Mouse (Mus musculus) hindbrain, embryonic 10.5 days (tissue): ENCODE data around the gene Pabpn1l. TPM values are rescaled to one million over a fixed set of nuclear protein-coding genes. Genes with fewer than 3 reads are reported as not detected.
"Not testable (repeated sequence)": the region's sequence is repeated elsewhere in the genome, so short reads cannot be mapped to it uniquely, and the experiment has no call there.

Source experiments
- DNase-seq: peaks from one replicate; pipeline ENCODE4 v3.0.0-alpha.2; 2017; ENCODE audit warnings: low spot score
- H3K27ac ChIP-seq: fragments of 300-500 bp; sonication (generic); 2 replicates; pipeline ENCODE4 v1.5.1; 2016; ENCODE audit warnings: mild to moderate bottlenecking, moderate library complexity
- H3K27me3 ChIP-seq: fragments of 300-500 bp; sonication (generic); 2 replicates; pipeline ENCODE4 v1.6.1; 2016; ENCODE audit warnings: mild to moderate bottlenecking; ENCODE audit not compliant: poor library complexity, insufficient read depth, severe bottlenecking
- H3K36me3 ChIP-seq: fragments of 300-500 bp; sonication (generic); 2 replicates; pipeline ENCODE4 v1.6.1; 2016; ENCODE audit warnings: mild to moderate bottlenecking, moderate library complexity
- H3K4me1 ChIP-seq: fragments of 300-500 bp; sonication (generic); replicated peaks from 2 replicates; pipeline ENCODE4 v1.6.1; 2016; ENCODE audit warnings: mild to moderate bottlenecking
- H3K4me3 ChIP-seq: fragments of 300-500 bp; sonication (generic); 2 replicates; pipeline ENCODE4 v1.5.1; 2016; ENCODE audit warnings: mild to moderate bottlenecking, moderate library complexity
- H3K9me3 ChIP-seq: fragments of 300-500 bp; sonication (generic); 2 replicates; pipeline ENCODE4 v1.6.1; 2016; ENCODE audit warnings: mild to moderate bottlenecking, moderate library complexity
- WGBS: fragments of 180-500 bp; shearing (Covaris S2); methylation state at CpG from one replicate; pipeline ENCODE4 v1.1.7; 2016; 5-methylcytosine and 5-hydroxymethylcytosine counted together
- polyA plus RNA-seq: library from polyadenylated mRNA; unstranded; fragments of >200 nt; fragmentation: Nextera tagmentation; extraction: Ambion mirVana; gene quantifications from 2 replicates; pipeline ENCODE4 v1.2.1, GENCODE M21; 2016

The Pabpn1l gene
- polyA plus RNA-seq, 1 experiment from 2014 or later: not detected

- Histone ChIP-seq H3K4me1 (peaks cover 54% of the 10 kb centered on the region), H3K27me3 (peaks cover 8% of the 10 kb centered on the region; the same call in 1 of the 2 replicates), H3K27ac (no peak overlapping the region; the same call in 1 of the 2 replicates), H3K36me3 (no peaks in the 10 kb centered on the region), H3K9me3 (no peaks in the 10 kb centered on the region), H3K4me3 (no peak overlapping the region)
- 80% methylated on average over 9 of the region's 9 CpGs for WGBS
- no peak for DNase-seq
Measured at GRCm38 (mm10) chr8:122642071-122642470, 19.5 kb upstream of the Pabpn1l start.

- peaks cover 8% of the 10 kb centered on the region; the same call in 1 of the 2 replicates for H3K27me3 ChIP-seq
- H3K27ac ChIP-seq: no peak overlapping the region
- H3K4me3 ChIP-seq: no peak overlapping the region
- H3K36me3 ChIP-seq: 0 out of 2 replicates have a peak, but pooled peaks cover 4% of the 10 kb centered on the region
- no peak for DNase-seq
- WGBS: 83% methylated on average over 15 of the region's 15 CpGs
- H3K4me1 ChIP-seq: peaks cover 60% of the 10 kb centered on the region
- no peaks in the 10 kb centered on the region for H3K9me3 ChIP-seq
Measured at GRCm38 (mm10) chr8:122641406-122641805, 18.9 kb upstream of the Pabpn1l start.

- Histone ChIP-seq H3K4me1 (peaks cover 63% of the 10 kb centered on the region), H3K4me3 (no peak overlapping the region), H3K27ac (peak overlapping the region; percentile 30; the same call in 1 of the 2 replicates), H3K27me3 (peaks cover 8% of the 10 kb centered on the region; the same call in 1 of the 2 replicates), H3K36me3 (0 out of 2 replicates have a peak, but pooled peaks cover 6% of the 10 kb centered on the region), H3K9me3 (no peaks in the 10 kb centered on the region)
- WGBS: 87% methylated on average over 4 of the region's 4 CpGs
- no peak for DNase-seq
Measured at GRCm38 (mm10) chr8:122640825-122641224, 18.3 kb upstream of the Pabpn1l start.

GRCm38 (mm10) chr8:122639521-122640248 is 17.1 kb upstream of the Pabpn1l start:
- WGBS: 39% methylated on average over 16 of the region's 16 CpGs
- no peaks in the 10 kb centered on the region for H3K9me3 ChIP-seq
- peaks cover 8% of the 10 kb centered on the region; the same call in 1 of the 2 replicates for H3K27me3 ChIP-seq
- DNase-seq: peak; percentile 62
- H3K27ac ChIP-seq: peak overlapping the region; percentile 76
- peaks cover 62% of the 10 kb centered on the region for H3K4me1 ChIP-seq
- H3K4me3 ChIP-seq: no peak overlapping the region
- H3K36me3 ChIP-seq: peaks cover 17% of the 10 kb centered on the region; the same call in 1 of the 2 replicates

- Histone ChIP-seq H3K4me1 (peaks cover 55% of the 10 kb centered on the region), H3K36me3 (peaks cover 27% of the 10 kb centered on the region; the same call in 1 of the 2 replicates), H3K27ac (peak overlapping the region; percentile 76), H3K27me3 (peaks cover 8% of the 10 kb centered on the region; the same call in 1 of the 2 replicates), H3K4me3 (no peak overlapping the region), H3K9me3 (no peaks in the 10 kb centered on the region)
- no peak for DNase-seq
- 75% methylated on average over 16 of the region's 16 CpGs for WGBS
Measured at GRCm38 (mm10) chr8:122638601-122639000, 16.1 kb upstream of the Pabpn1l start.

- no peaks in the 10 kb centered on the region for H3K9me3 ChIP-seq
- 88% methylated on average over 9 of the region's 9 CpGs for WGBS
- DNase-seq: no peak
- H3K36me3 ChIP-seq: peaks cover 35% of the 10 kb centered on the region; the same call in 1 of the 2 replicates
- no peaks in the 10 kb centered on the region for H3K27me3 ChIP-seq
- no peak overlapping the region for H3K27ac ChIP-seq
- peaks cover 50% of the 10 kb centered on the region for H3K4me1 ChIP-seq
- H3K4me3 ChIP-seq: no peak overlapping the region
Measured at GRCm38 (mm10) chr8:122637230-122637629, 14.7 kb upstream of the Pabpn1l start.

- Histone ChIP-seq H3K4me3 (no peak overlapping the region), H3K27ac (no peak overlapping the region), H3K9me3 (no peaks in the 10 kb centered on the region), H3K36me3 (peaks cover 35% of the 10 kb centered on the region; the same call in 1 of the 2 replicates), H3K27me3 (no peaks in the 10 kb centered on the region), H3K4me1 (peaks cover 49% of the 10 kb centered on the region)
- DNase-seq: no peak
- WGBS: 75% methylated on average over 9 of the region's 9 CpGs
Measured at GRCm38 (mm10) chr8:122636803-122637175, 14.2 kb upstream of the Pabpn1l start.

GRCm38 (mm10) chr8:122635878-122636802 is 13.6 kb upstream of the Pabpn1l start:
- H3K4me3 ChIP-seq: no peak overlapping the region
- H3K27ac ChIP-seq: no peak overlapping the region
- no peaks in the 10 kb centered on the region for H3K27me3 ChIP-seq
- no peaks in the 10 kb centered on the region for H3K9me3 ChIP-seq
- 76% methylated on average over 14 of the region's 14 CpGs for WGBS
- peaks cover 35% of the 10 kb centered on the region; the same call in 1 of the 2 replicates for H3K36me3 ChIP-seq
- DNase-seq: no peak
- H3K4me1 ChIP-seq: peaks cover 43% of the 10 kb centered on the region

- Histone ChIP-seq H3K4me3 (no peak overlapping the region), H3K27me3 (peaks cover 16% of the 10 kb centered on the region), H3K9me3 (no peaks in the 10 kb centered on the region), H3K4me1 (peaks cover 30% of the 10 kb centered on the region), H3K36me3 (peaks cover 35% of the 10 kb centered on the region; the same call in 1 of the 2 replicates), H3K27ac (no peak overlapping the region)
- DNase-seq: no peak
- WGBS: 94% methylated on average over 14 of the region's 14 CpGs
Measured at GRCm38 (mm10) chr8:122633205-122633604, 10.7 kb upstream of the Pabpn1l start.

- Histone ChIP-seq H3K36me3 (peaks cover 35% of the 10 kb centered on the region; the same call in 1 of the 2 replicates), H3K4me1 (peaks cover 27% of the 10 kb centered on the region), H3K27me3 (peaks cover 25% of the 10 kb centered on the region)
- H3K27ac ChIP-seq, H3K4me3 ChIP-seq, DNase-seq, H3K9me3 ChIP-seq: not testable (repeated sequence)
- WGBS: 84% methylated on average over 3 of the region's 3 CpGs
Measured at GRCm38 (mm10) chr8:122632134-122632533, 9.6 kb upstream of the Pabpn1l start.

- Histone ChIP-seq H3K27ac (peak overlapping the region; percentile 60), H3K36me3 (peaks cover 28% of the 10 kb centered on the region; the same call in 1 of the 2 replicates), H3K4me1 (peaks cover 21% of the 10 kb centered on the region), H3K27me3 (peaks cover 25% of the 10 kb centered on the region), H3K4me3 (peak overlapping the region; percentile 23), H3K9me3 (no peaks in the 10 kb centered on the region)
- 52% methylated on average over 22 of the region's 22 CpGs for WGBS
- DNase-seq: no peak
Measured at GRCm38 (mm10) chr8:122630696-122631095, 8.2 kb upstream of the Pabpn1l start.

- Histone ChIP-seq H3K4me3 (no peak overlapping the region), H3K27ac (no peak overlapping the region), H3K9me3 (no peaks in the 10 kb centered on the region), H3K4me1 (peaks cover 21% of the 10 kb centered on the region), H3K36me3 (peaks cover 16% of the 10 kb centered on the region; the same call in 1 of the 2 replicates), H3K27me3 (peaks cover 25% of the 10 kb centered on the region)
- 21% methylated on average over 10 of the region's 10 CpGs for WGBS
- DNase-seq: no peak
Measured at GRCm38 (mm10) chr8:122629388-122629787, 6.8 kb upstream of the Pabpn1l start.
